Mouse (Mus musculus) liver (tissue): Measurements from ENCODE around the gene Gid8.

Source experiments
- DNase-seq: peaks from one replicate; pipeline ENCODE4 v3.0.0-alpha.2; 2020; ENCODE audit warnings: mixed read lengths

Gid8 gene

DNA sequence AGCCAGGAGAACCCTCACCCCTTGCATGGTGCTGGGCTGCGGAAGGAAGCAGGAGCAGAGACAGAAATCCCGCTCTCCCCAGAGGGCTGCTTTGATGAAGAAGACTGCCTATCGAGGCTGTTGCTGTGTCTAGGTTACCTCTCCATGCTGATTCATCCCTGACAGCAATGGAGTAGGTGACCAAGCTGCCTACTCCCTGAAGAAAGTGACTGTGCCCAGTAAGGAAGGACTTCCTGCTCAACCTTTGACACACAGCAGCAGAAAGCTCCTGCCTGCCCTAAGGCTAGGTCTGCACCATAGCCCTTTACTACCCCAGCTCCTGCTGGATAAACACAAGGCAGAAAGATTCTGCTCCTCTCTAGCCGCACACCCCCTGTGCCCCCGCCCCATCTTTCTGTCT lies 39.0 kb downstream of the Gid8 start:
- no peak for DNase-seq

GRCm38 (mm10) chr2:180754976-180755688 lies 45.2 kb downstream of the Gid8 start:
- no peak for DNase-seq

GRCm38 (mm10) chr2:180755896-180756295 lies 46.0 kb downstream of the Gid8 start:
- DNase-seq, result peak; percentile 45

DNA sequence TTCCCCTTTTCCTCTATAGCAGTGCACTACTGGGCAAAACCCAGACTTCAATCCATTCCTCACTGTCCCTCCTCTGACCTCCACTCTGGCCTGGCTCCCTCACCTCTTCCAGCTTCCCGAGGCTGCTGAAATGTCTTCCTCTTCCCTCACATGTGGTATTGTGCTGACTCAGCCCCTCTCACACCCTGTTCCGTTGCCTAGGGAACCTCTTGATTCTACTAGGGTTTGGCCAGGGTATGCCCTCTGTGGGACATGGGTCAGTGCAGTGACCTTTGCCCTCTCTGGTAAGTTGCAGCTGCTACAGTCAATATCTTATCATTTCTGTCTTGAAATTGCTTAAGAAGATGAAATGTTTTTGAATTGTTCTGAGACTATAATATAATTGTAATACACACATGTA lies 46.9 kb downstream of the Gid8 start:
- DNase-seq, result no peak

DNA sequence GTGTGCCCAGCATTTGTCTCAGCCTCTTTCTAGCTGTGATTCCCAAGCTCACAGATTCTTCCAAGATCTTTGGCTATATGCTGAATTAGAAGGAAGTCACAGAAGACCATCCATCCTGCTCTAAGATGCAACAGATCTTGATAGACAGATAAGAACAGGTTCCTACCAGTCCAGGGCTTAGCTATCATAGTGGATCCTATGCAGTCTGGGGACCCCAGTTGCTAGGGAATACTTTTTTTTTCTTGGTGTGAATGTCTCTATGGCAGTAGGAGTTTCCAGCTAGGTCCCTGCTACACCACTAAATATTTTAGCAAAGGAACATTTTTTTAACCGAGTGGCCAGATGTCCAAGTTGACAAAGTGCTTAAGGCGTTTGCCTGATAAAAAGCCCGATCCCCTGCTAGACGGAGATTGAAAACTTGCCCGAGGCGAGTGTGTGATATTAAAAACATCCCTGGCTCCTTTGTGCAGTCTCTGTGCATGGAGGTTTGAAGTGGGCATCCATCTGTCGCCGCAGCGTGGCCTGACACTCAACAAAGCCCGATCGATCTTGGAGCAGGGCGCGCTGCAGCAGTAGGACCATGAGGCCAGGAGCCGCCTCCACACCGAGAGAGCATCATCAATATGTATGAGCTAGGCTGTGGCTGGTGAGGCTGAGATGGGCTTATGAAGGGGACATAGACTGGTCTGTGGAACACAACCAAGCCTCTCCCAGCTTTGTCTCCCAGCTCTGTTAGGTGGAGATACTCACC lies 48.8 kb downstream of the Gid8 start:
- no peak for DNase-seq

DNA sequence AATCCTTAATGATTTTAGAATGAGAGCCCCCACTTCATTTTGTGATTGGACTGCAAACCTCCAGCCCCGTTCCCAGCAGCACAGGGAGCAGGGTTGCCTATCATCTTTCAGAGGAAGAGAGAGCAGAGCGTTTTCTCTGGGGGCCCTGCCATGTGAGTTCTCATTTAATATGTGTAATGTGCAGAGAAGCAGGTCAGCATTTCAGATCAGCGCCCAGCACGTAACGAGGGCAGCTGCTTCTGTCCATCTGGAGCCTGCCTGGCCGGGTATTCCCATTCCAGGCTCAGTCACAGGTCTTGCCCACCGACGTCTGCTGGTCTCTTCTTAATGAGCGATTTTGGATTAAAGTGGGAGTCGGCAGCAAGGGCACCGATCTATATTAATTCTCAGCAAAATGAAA lies 55.1 kb downstream of the Gid8 start:
- no peak for DNase-seq

DNA sequence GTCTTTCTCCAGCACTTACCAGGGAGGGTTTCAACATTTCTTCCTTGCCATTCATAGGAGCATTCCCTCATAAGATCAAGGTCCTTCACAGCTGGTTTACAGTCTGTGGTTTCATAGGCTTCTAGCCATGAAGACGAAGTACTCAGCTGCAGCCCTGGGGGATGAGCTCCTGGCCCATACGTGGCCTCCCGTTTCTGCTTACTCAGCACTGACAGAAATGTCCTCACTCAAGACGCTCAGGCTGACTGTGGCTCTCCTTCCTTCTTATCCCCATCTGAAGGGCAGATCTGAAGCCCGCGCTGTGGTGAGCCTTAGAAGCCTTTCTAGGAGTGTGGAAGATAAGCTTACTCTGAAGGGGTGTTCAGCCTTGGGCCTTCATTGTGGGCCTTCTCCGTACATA lies 55.8 kb downstream of the Gid8 start:
- no peak for DNase-seq
